Mouse (Mus musculus) forebrain, embryonic 16.5 days (tissue): ENCODE measurements around the gene Psmc3. TPM values are rescaled to one million over a fixed set of nuclear protein-coding genes. Genes with fewer than 3 reads are reported as not detected.

Source experiments
- ATAC-seq: fragments of 200-750 bp; cut with Nextera tagmentation; 2 replicates; pipeline ENCODE4 v1.8.0; 2017; ENCODE audit warnings: mild to moderate bottlenecking, moderate library complexity
- H3K27ac ChIP-seq: fragments of 300-500 bp; sonication (generic); 2 replicates; pipeline ENCODE4 v1.5.1; 2014; ENCODE audit warnings: low read length, control low read depth
- H3K27me3 ChIP-seq: fragments of 300-500 bp; sonication (generic); replicated peaks from 2 replicates; pipeline ENCODE4 v1.6.1; 2014; ENCODE audit warnings: low read length; ENCODE audit not compliant: control insufficient read depth, insufficient read depth
- H3K36me3 ChIP-seq: fragments of 300-500 bp; sonication (generic); 2 replicates; pipeline ENCODE4 v1.6.1; 2014; ENCODE audit not compliant: control insufficient read depth, insufficient read depth
- H3K4me1 ChIP-seq: fragments of 300-500 bp; sonication (generic); replicated peaks from 2 replicates; pipeline ENCODE4 v1.6.1; 2014; ENCODE audit warnings: low read length; ENCODE audit not compliant: control insufficient read depth, insufficient read depth
- H3K4me2 ChIP-seq: fragments of 300-500 bp; sonication (generic); 2 replicates; pipeline ENCODE4 v1.6.1; 2014; ENCODE audit warnings: mild to moderate bottlenecking, low read length, control low read depth
- H3K4me3 ChIP-seq: fragments of 300-500 bp; sonication (generic); replicated peaks from 2 replicates; pipeline ENCODE4 v1.5.1; 2014; ENCODE audit warnings: mild to moderate bottlenecking, low read length, control low read depth
- H3K9ac ChIP-seq: fragments of 300-500 bp; sonication (generic); replicated peaks from 2 replicates; pipeline ENCODE4 v1.6.1; 2014; ENCODE audit warnings: low read depth, low read length, control low read depth
- H3K9me3 ChIP-seq: fragments of 300-500 bp; sonication (generic); 2 replicates; pipeline ENCODE4 v1.6.1; 2016; ENCODE audit warnings: low read length; ENCODE audit not compliant: control insufficient read depth
- whole genome bisulfite sequencing: fragments of 180-500 bp; shearing (Covaris S2); extraction: QIAGEN DNeasy Blood & Tissue Kit; methylation state at CpG from one replicate; pipeline ENCODE4 v1.1.7; 2014; 5-methylcytosine and 5-hydroxymethylcytosine counted together
- polyA plus RNA-seq: library from polyadenylated mRNA; unstranded; fragments of >200 nt; fragmentation: Nextera tagmentation; extraction: Ambion mirVana; gene quantifications from 2 replicates; pipeline ENCODE4 v1.2.1, GENCODE M21; 2015

Psmc3 gene
- polyA plus RNA-seq, 1 experiment from 2014 or later, result 236 TPM

GRCm38 (mm10) chr2:91071059-91071458 is 17.2 kb downstream of the Psmc3 start:
- 85% methylated on average over 10 of the region's 10 CpGs for WGBS
- H3K27me3 ChIP-seq, result no peaks in the 10 kb centered on the region
- no peaks in the 10 kb centered on the region for H3K36me3 ChIP-seq
- ATAC-seq, result no peak
- H3K4me1 ChIP-seq, result peaks cover 23% of the 10 kb centered on the region
- no peaks in the 10 kb centered on the region for H3K9me3 ChIP-seq
- H3K4me3 ChIP-seq, result peak overlapping the region; percentile 51
- peak overlapping the region; percentile 61 for H3K9ac ChIP-seq
- H3K4me2 ChIP-seq, result peak overlapping the region; percentile 92
- peak overlapping the region; percentile 69 for H3K27ac ChIP-seq

- Histone ChIP-seq H3K36me3 (no peaks in the 10 kb centered on the region), H3K27me3 (no peaks in the 10 kb centered on the region), H3K4me1 (peaks cover 23% of the 10 kb centered on the region), H3K27ac (no peak overlapping the region), H3K4me2 (no peak overlapping the region), H3K9ac (no peak overlapping the region), H3K4me3 (no peak overlapping the region), H3K9me3 (no peaks in the 10 kb centered on the region)
- 38% methylated on average over 1 of the region's 1 CpGs for WGBS
- no peak for ATAC-seq
These were observed 18.3 kb downstream of the Psmc3 start for GRCm38 (mm10) chr2:91072092-91072491.

GRCm38 (mm10) chr2:91077957-91078313 is 24.1 kb downstream of the Psmc3 start:
- WGBS, result 12% methylated on average over 12 of the region's 12 CpGs

GRCm38 (mm10) chr2:91078314-91079025 is 24.7 kb downstream of the Psmc3 start:
- ATAC-seq, result peak; percentile 76
- Histone ChIP-seq H3K9ac (peak overlapping the region; percentile 68), H3K36me3 (no peaks in the 10 kb centered on the region), H3K4me2 (peak overlapping the region; percentile 85), H3K4me1 (peaks cover 8% of the 10 kb centered on the region), H3K9me3 (no peaks in the 10 kb centered on the region), H3K27ac (no peak overlapping the region), H3K27me3 (no peaks in the 10 kb centered on the region), H3K4me3 (peak overlapping the region; percentile 55)
- WGBS, result under 1% methylated on average over 27 of the region's 36 CpGs

More at GRCm38 (mm10) chr2:91077957-91078313, 24.1 kb downstream of the Psmc3 start:
- ATAC-seq, result no peak
- peak overlapping the region; percentile 37 for H3K9ac ChIP-seq
- peaks cover 8% of the 10 kb centered on the region for H3K4me1 ChIP-seq
- H3K4me3 ChIP-seq, result peak overlapping the region; percentile 55
- no peaks in the 10 kb centered on the region for H3K27me3 ChIP-seq
- peak overlapping the region; percentile 85 for H3K4me2 ChIP-seq
- H3K36me3 ChIP-seq, result no peaks in the 10 kb centered on the region
- no peaks in the 10 kb centered on the region for H3K9me3 ChIP-seq
- no peak overlapping the region for H3K27ac ChIP-seq

- Histone ChIP-seq H3K27ac (no peak overlapping the region), H3K4me3 (peak overlapping the region; percentile 55), H3K27me3 (no peaks in the 10 kb centered on the region), H3K36me3 (no peaks in the 10 kb centered on the region), H3K4me1 (peaks cover 8% of the 10 kb centered on the region), H3K9me3 (no peaks in the 10 kb centered on the region), H3K4me2 (peak overlapping the region; percentile 85), H3K9ac (peak overlapping the region; percentile 68)
- no peak; the same call in 1 of the 2 replicates for ATAC-seq
- 29% methylated on average over 5 of the region's 5 CpGs for WGBS
These were observed 25.2 kb downstream of the Psmc3 start for GRCm38 (mm10) chr2:91079026-91079384.

GRCm38 (mm10) chr2:91080784-91081513 is 27.1 kb downstream of the Psmc3 start:
- Histone ChIP-seq H3K36me3 (no peaks in the 10 kb centered on the region), H3K9ac (no peak overlapping the region), H3K4me3 (no peak overlapping the region), H3K4me2 (no peak overlapping the region), H3K4me1 (peaks cover 8% of the 10 kb centered on the region), H3K27me3 (no peaks in the 10 kb centered on the region), H3K27ac (no peak overlapping the region), H3K9me3 (no peaks in the 10 kb centered on the region)
- no peak for ATAC-seq
- WGBS, result 84% methylated on average over 8 of the region's 8 CpGs

- Histone ChIP-seq H3K4me1 (peaks cover 8% of the 10 kb centered on the region), H3K9me3 (no peaks in the 10 kb centered on the region), H3K27ac (no peak within 1 kb of the TSS), H3K9ac (no peak within 1 kb of the TSS), H3K27me3 (no peaks in the 10 kb centered on the region), H3K4me2 (no peak within 1 kb of the TSS), H3K36me3 (no peaks in the 10 kb centered on the region), H3K4me3 (no peak within 1 kb of the TSS)
- 86% methylated on average over 13 of the region's 13 CpGs for WGBS
- ATAC-seq, result no peak
These were observed 28.2 kb downstream of the Psmc3 start, which contains the start of gene Spi1 for GRCm38 (mm10) chr2:91081775-91082695. Gene Spi1, plus strand, starts transcription at chr2:91082390.

- 81% methylated on average over 11 of the region's 11 CpGs for WGBS
- no peak for ATAC-seq
These were observed 29.0 kb downstream of the Psmc3 start for GRCm38 (mm10) chr2:91082844-91083243.

More at GRCm38 (mm10) chr2:91082844-91083243, 29.0 kb downstream of the Psmc3 start:
- H3K27me3 ChIP-seq, result no peaks in the 10 kb centered on the region
- no peak overlapping the region for H3K9ac ChIP-seq
- no peak overlapping the region for H3K4me2 ChIP-seq
- H3K27ac ChIP-seq, result no peak overlapping the region
- no peaks in the 10 kb centered on the region for H3K36me3 ChIP-seq
- peaks cover 8% of the 10 kb centered on the region for H3K4me1 ChIP-seq
- H3K9me3 ChIP-seq, result no peaks in the 10 kb centered on the region
- no peak overlapping the region for H3K4me3 ChIP-seq
